Mouse (Mus musculus) cerebellum, adult 2 months (tissue): ENCODE data around the gene Angel2.

ENCODE experiments used
- CTCF ChIP-seq: fragments of 200-500 bp; IDR thresholded peaks from 2 replicates; pipeline ENCODE4 v1.5.1; 2011; ENCODE audit warnings: low read depth, mild to moderate bottlenecking, control low read depth, low read length, moderate library complexity, borderline replicate concordance; ENCODE audit not compliant: insufficient read depth
- POLR2A ChIP-seq: fragments of 200-500 bp; IDR thresholded peaks from 2 replicates; pipeline ENCODE4 v1.6.1; 2011; ENCODE audit warnings: low read length, control low read depth, borderline replicate concordance; ENCODE audit not compliant: insufficient read depth

GRCm38 (mm10) chr1:190930181-190930580 is 5.3 kb downstream of the Angel2 start:
- no peak for TF ChIP-seq POLR2A
- TF ChIP-seq CTCF = no peak
